Mouse (Mus musculus) embryonic facial prominence, embryonic 11.5 days (tissue): Measurements from ENCODE around the gene Snap23. TPM values are rescaled to one million over a fixed set of nuclear protein-coding genes. Genes with fewer than 3 reads are reported as not detected.

Experiments
- ATAC-seq: fragments of 200-750 bp; cut with Nextera tagmentation; replicated peaks from 2 replicates; pipeline ENCODE4 v1.8.0; 2017; ENCODE audit warnings: low read depth; ENCODE audit not compliant: insufficient number of reproducible peaks, low FRiP score, low TSS enrichment
- DNase-seq: peaks from one replicate; pipeline ENCODE4 v3.0.0-alpha.2; 2015; ENCODE audit warnings: low spot score
- H3K27ac ChIP-seq: fragments of 300-500 bp; sonication (generic); replicated peaks from 2 replicates; pipeline ENCODE4 v1.5.1; 2014; ENCODE audit warnings: mild to moderate bottlenecking, low read depth, low read length, control low read depth
- H3K27me3 ChIP-seq: fragments of 300-500 bp; sonication (generic); 2 replicates; pipeline ENCODE4 v1.6.1; 2014; ENCODE audit warnings: mild to moderate bottlenecking, low read length, moderate library complexity, mixed read lengths; ENCODE audit not compliant: control insufficient read depth, insufficient read depth
- H3K36me3 ChIP-seq: fragments of 300-500 bp; sonication (generic); replicated peaks from 2 replicates; pipeline ENCODE4 v1.6.1; 2014; ENCODE audit warnings: low read depth, mild to moderate bottlenecking, low read length, moderate library complexity, mixed read lengths; ENCODE audit not compliant: control insufficient read depth, insufficient read depth
- H3K4me1 ChIP-seq: fragments of 300-500 bp; sonication (generic); 2 replicates; pipeline ENCODE4 v1.6.1; 2014; ENCODE audit warnings: low read length, mixed read lengths; ENCODE audit not compliant: control insufficient read depth, insufficient read depth
- H3K4me2 ChIP-seq: fragments of 300-500 bp; sonication (generic); 2 replicates; pipeline ENCODE4 v1.6.1; 2014; ENCODE audit warnings: low read depth, mild to moderate bottlenecking, control low read depth, low read length, moderate library complexity
- H3K4me3 ChIP-seq: fragments of 300-500 bp; sonication (generic); 2 replicates; pipeline ENCODE4 v1.5.1; 2014; ENCODE audit warnings: low read depth, low read length, control low read depth
- H3K9ac ChIP-seq: fragments of 300-500 bp; sonication (generic); replicated peaks from 2 replicates; pipeline ENCODE4 v1.6.1; 2014; ENCODE audit warnings: mild to moderate bottlenecking, control low read depth, low read length
- H3K9me3 ChIP-seq: fragments of 300-500 bp; sonication (generic); replicated peaks from 2 replicates; pipeline ENCODE4 v1.6.1; 2016; ENCODE audit warnings: mild to moderate bottlenecking, low read length, inconsistent platforms, mixed read lengths; ENCODE audit not compliant: control insufficient read depth
- WGBS: fragments of 180-500 bp; shearing (Covaris S2); extraction: QIAGEN DNeasy Blood & Tissue Kit; methylation state at CpG from one replicate; pipeline ENCODE4 v1.1.7; 2014; 5-methylcytosine and 5-hydroxymethylcytosine counted together
- polyA plus RNA-seq: library from polyadenylated mRNA; unstranded; fragments of >200 nt; fragmentation: Nextera tagmentation; extraction: Ambion mirVana; gene quantifications from 2 replicates; pipeline ENCODE4 v1.2.1, GENCODE M21; 2014

The Snap23 gene
- polyA plus RNA-seq, 1 experiment from 2014 or later: 66.4 TPM

- no peak overlapping the region for H3K4me3 ChIP-seq
- no peaks in the 10 kb centered on the region for H3K9me3 ChIP-seq
- H3K4me1 ChIP-seq: no peaks in the 10 kb centered on the region
- H3K36me3 ChIP-seq: no peaks in the 10 kb centered on the region; the same call in 1 of the 2 replicates
- H3K27ac ChIP-seq: no peak overlapping the region
- no peak for DNase-seq
- ATAC-seq: no peak
- no peak overlapping the region for H3K4me2 ChIP-seq
- H3K9ac ChIP-seq: no peak overlapping the region
- no peaks in the 10 kb centered on the region for H3K27me3 ChIP-seq
Observed at GRCm38 (mm10) chr2:120622920-120623319, 55.4 kb downstream of the Snap23 start.

GRCm38 (mm10) chr2:120628076-120628865 lies 60.8 kb downstream of the Snap23 start:
- peak; percentile 50 for ATAC-seq
- H3K4me2 ChIP-seq: peak overlapping the region; percentile 5; the same call in 1 of the 2 replicates
- H3K27ac ChIP-seq: no peak overlapping the region
- no peaks in the 10 kb centered on the region for H3K4me1 ChIP-seq
- DNase-seq: no peak
- no peaks in the 10 kb centered on the region for H3K27me3 ChIP-seq
- 26% methylated on average over 10 of the region's 10 CpGs for WGBS
- H3K9ac ChIP-seq: no peak overlapping the region
- H3K36me3 ChIP-seq: no peaks in the 10 kb centered on the region
- peak overlapping the region; percentile 1; the same call in 1 of the 2 replicates for H3K4me3 ChIP-seq
- no peaks in the 10 kb centered on the region for H3K9me3 ChIP-seq

GRCm38 (mm10) chr2:120628886-120629735 lies 61.6 kb downstream of the Snap23 start, which contains the start of gene Stard9:
TSS of gene Stard9 (plus strand) at chr2:120629121.
- peak within 1 kb of the TSS; percentile 51 for H3K4me2 ChIP-seq
- no peaks in the 10 kb centered on the region for H3K36me3 ChIP-seq
- no peak within 1 kb of the TSS for H3K27ac ChIP-seq
- H3K4me1 ChIP-seq: no peaks in the 10 kb centered on the region
- 1% methylated on average over 36 of the region's 36 CpGs for WGBS
- peak within 1 kb of the TSS; percentile 44 for H3K4me3 ChIP-seq
- peak; percentile 100 for DNase-seq
- ATAC-seq: peak; percentile 100
- H3K27me3 ChIP-seq: no peaks in the 10 kb centered on the region
- peak within 1 kb of the TSS; percentile 51 for H3K9ac ChIP-seq
- no peaks in the 10 kb centered on the region for H3K9me3 ChIP-seq

- no peaks in the 10 kb centered on the region for H3K4me1 ChIP-seq
- 71% methylated on average over 2 of the region's 2 CpGs for WGBS
- H3K4me2 ChIP-seq: no peak overlapping the region
- H3K9ac ChIP-seq: no peak overlapping the region
- H3K4me3 ChIP-seq: no peak overlapping the region
- H3K36me3 ChIP-seq: no peaks in the 10 kb centered on the region
- H3K9me3 ChIP-seq: no peaks in the 10 kb centered on the region
- no peaks in the 10 kb centered on the region for H3K27me3 ChIP-seq
- ATAC-seq (no peak), DNase-seq (no peak)
- H3K27ac ChIP-seq: no peak overlapping the region
Observed at GRCm38 (mm10) chr2:120630246-120630645, 62.8 kb downstream of the Snap23 start.

GRCm38 (mm10) chr2:120630655-120631054 lies 63.2 kb downstream of the Snap23 start:
- H3K36me3 ChIP-seq: no peaks in the 10 kb centered on the region
- no peak overlapping the region for H3K27ac ChIP-seq
- no peak overlapping the region for H3K4me3 ChIP-seq
- H3K9me3 ChIP-seq: no peaks in the 10 kb centered on the region
- no peak overlapping the region for H3K9ac ChIP-seq
- DNase-seq: no peak
- no peaks in the 10 kb centered on the region for H3K4me1 ChIP-seq
- no peak overlapping the region for H3K4me2 ChIP-seq
- ATAC-seq: no peak
- no peaks in the 10 kb centered on the region for H3K27me3 ChIP-seq
- 76% methylated on average over 2 of the region's 2 CpGs for WGBS

- Histone ChIP-seq H3K4me1 (no peaks in the 10 kb centered on the region), H3K4me3 (no peak overlapping the region), H3K27ac (no peak overlapping the region), H3K36me3 (no peaks in the 10 kb centered on the region), H3K9me3 (no peaks in the 10 kb centered on the region), H3K9ac (no peak overlapping the region), H3K4me2 (no peak overlapping the region), H3K27me3 (no peaks in the 10 kb centered on the region)
- DNase-seq (no peak), ATAC-seq (no peak)
- WGBS: 90% methylated on average over 2 of the region's 2 CpGs
Observed at GRCm38 (mm10) chr2:120631521-120631920, 64.0 kb downstream of the Snap23 start.

- 86% methylated on average over 4 of the region's 4 CpGs for WGBS
- no peak for ATAC-seq
Observed at GRCm38 (mm10) chr2:120631957-120632356, 64.5 kb downstream of the Snap23 start.

GRCm38 (mm10) chr2:120640835-120641234 lies 73.4 kb downstream of the Snap23 start:
- H3K4me1 ChIP-seq: no peaks in the 10 kb centered on the region
- ATAC-seq: no peak
- H3K27me3 ChIP-seq: no peaks in the 10 kb centered on the region
- H3K4me3 ChIP-seq: no peak overlapping the region
- WGBS: 93% methylated on average over 8 of the region's 8 CpGs
- no peak for DNase-seq
- no peaks in the 10 kb centered on the region for H3K36me3 ChIP-seq
- H3K9me3 ChIP-seq: no peaks in the 10 kb centered on the region
- H3K27ac ChIP-seq: no peak overlapping the region
- H3K4me2 ChIP-seq: no peak overlapping the region
- no peak overlapping the region for H3K9ac ChIP-seq

More at GRCm38 (mm10) chr2:120631957-120632356, 64.5 kb downstream of the Snap23 start:
- H3K9ac ChIP-seq: no peak overlapping the region
- no peaks in the 10 kb centered on the region for H3K9me3 ChIP-seq
- H3K4me1 ChIP-seq: no peaks in the 10 kb centered on the region
- no peak for DNase-seq
- H3K4me2 ChIP-seq: no peak overlapping the region
- no peak overlapping the region for H3K27ac ChIP-seq
- no peaks in the 10 kb centered on the region for H3K27me3 ChIP-seq
- no peak overlapping the region for H3K4me3 ChIP-seq
- H3K36me3 ChIP-seq: no peaks in the 10 kb centered on the region
